Mouse (Mus musculus): ENCODE measurements around the gene Cetn4.

DNA sequence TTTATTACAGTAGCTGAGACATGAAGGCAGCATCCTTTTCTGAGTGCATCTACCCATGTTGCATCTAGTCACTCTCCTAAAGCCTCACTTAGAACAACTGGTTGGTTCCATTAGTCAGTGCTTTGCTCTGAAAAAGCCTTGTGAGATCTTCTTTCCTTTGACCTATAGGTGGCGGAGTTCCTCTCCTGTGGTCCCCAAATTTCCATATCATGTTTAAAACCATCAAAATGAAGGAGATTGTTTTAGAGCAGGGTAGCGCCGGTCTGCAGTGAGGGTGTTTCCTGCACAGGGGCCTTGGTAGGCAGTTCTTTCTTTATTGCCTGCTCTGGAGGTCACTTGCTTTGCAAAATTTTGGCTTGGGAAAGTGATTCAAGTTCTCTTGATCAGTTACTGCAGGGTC is 11.8 kb upstream of the Cetn4 start:
- TF ChIP-seq EP300 (IDR thresholded peaks at IDR 0.05; ENCODE audit: low read depth) (no peak), CTCF (IDR thresholded peaks at IDR 0.05; ENCODE audit: low read depth) (peak; percentile 73)
